Mouse (Mus musculus): Measurements from ENCODE around the gene Ube2n. TPM values are rescaled to one million over a fixed set of nuclear protein-coding genes. Genes with fewer than 3 reads are reported as not detected.

Gene Ube2n
- polyA plus RNA-seq, 1 experiment from 2014 or later = 189 TPM

GRCm38 (mm10) chr10:95515293-95515931 lies 467 bp downstream of the Ube2n start:
- Histone ChIP-seq H3K9ac (replicated peaks; ENCODE audit: low read depth) (peak overlapping the region; percentile 93), H3K27me3 (replicated peaks; ENCODE audit: insufficient read depth, low read length) (no peaks in the 10 kb centered on the region), H3K4me3 (ENCODE audit: low read depth, low read length) (peak overlapping the region; percentile 90), H3K36me3 (ENCODE audit: insufficient read depth, low read length) (no peaks in the 10 kb centered on the region), H3K4me1 (ENCODE audit: insufficient read depth, low read depth, low read length) (peaks cover under 1% of the 10 kb centered on the region; the same call in 1 of the 2 replicates), H3K4me2 (replicated peaks; ENCODE audit: low read depth, low read length) (peak overlapping the region; percentile 74), H3K27ac (ENCODE audit: low read length) (peak overlapping the region; percentile 98), H3K9me3 (ENCODE audit: low read length) (no peaks in the 10 kb centered on the region)
- WGBS = under 1% methylated on average over 54 of the region's 80 CpGs
- DNase-seq (ENCODE audit: low spot score) = peak; percentile 59
- 0 out of 2 replicates have a peak, but pooled peaks have one; percentile 14 for TF ChIP-seq CTCF (IDR thresholded peaks at IDR 0.05)
- TF ChIP-seq EP300 (IDR thresholded peaks at IDR 0.05) = no peak
- ATAC-seq = peak; percentile 46

DNA sequence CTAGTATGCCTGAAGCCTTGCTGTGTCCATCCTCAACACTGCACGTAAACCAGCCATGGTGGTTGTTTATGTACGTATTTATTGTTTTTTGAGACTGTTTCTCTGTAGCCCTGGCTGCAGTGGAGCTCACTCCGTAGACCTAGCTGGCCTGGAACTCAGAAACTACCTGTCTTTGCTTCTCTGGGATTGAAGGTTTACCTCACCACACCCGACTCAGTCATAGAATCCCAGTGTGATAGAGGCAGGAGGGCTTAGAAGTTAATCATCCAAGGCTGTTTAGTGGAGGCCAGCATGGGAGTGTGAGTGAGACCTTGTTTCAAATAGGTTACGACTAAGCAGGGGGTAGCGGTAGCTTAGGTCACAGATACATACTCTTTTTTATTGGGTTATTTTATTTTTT lies 2.7 kb downstream of the Ube2n start:
- H3K9ac ChIP-seq (replicated peaks; ENCODE audit: low read depth) = no peak overlapping the region
- DNase-seq (ENCODE audit: low spot score) (no peak), ATAC-seq (no peak)

GRCm38 (mm10) chr10:95525037-95525675 lies 10.2 kb downstream of the Ube2n start:
- Histone ChIP-seq H3K27me3 (replicated peaks; ENCODE audit: insufficient read depth, low read length) (no peaks in the 10 kb centered on the region), H3K9ac (replicated peaks; ENCODE audit: low read depth) (no peak overlapping the region), H3K4me2 (replicated peaks; ENCODE audit: low read depth, low read length) (no peak overlapping the region), H3K36me3 (ENCODE audit: insufficient read depth, low read length) (no peaks in the 10 kb centered on the region), H3K4me1 (ENCODE audit: insufficient read depth, low read depth, low read length) (peaks cover 3% of the 10 kb centered on the region; the same call in 1 of the 2 replicates), H3K27ac (ENCODE audit: low read length) (no peak overlapping the region), H3K9me3 (ENCODE audit: low read length) (no peaks in the 10 kb centered on the region), H3K4me3 (ENCODE audit: low read depth, low read length) (no peak overlapping the region)
- ATAC-seq (no peak), DNase-seq (ENCODE audit: low spot score) (no peak)
- TF ChIP-seq CTCF (IDR thresholded peaks at IDR 0.05) = no peak
- no peak for TF ChIP-seq EP300 (IDR thresholded peaks at IDR 0.05)
- 30% methylated on average over 6 of the region's 6 CpGs for WGBS

More for the DNA sequence above, 2.7 kb downstream of the Ube2n start:
- Histone ChIP-seq H3K27ac (ENCODE audit: low read length) (no peak overlapping the region), H3K27me3 (replicated peaks; ENCODE audit: insufficient read depth, low read length) (no peaks in the 10 kb centered on the region), H3K9me3 (ENCODE audit: low read length) (no peaks in the 10 kb centered on the region), H3K4me1 (ENCODE audit: insufficient read depth, low read depth, low read length) (peaks cover 3% of the 10 kb centered on the region; the same call in 1 of the 2 replicates), H3K36me3 (ENCODE audit: insufficient read depth, low read length) (no peaks in the 10 kb centered on the region), H3K4me2 (replicated peaks; ENCODE audit: low read depth, low read length) (no peak overlapping the region), H3K4me3 (ENCODE audit: low read depth, low read length) (no peak overlapping the region)
- TF ChIP-seq CTCF (IDR thresholded peaks at IDR 0.05) (no peak), EP300 (IDR thresholded peaks at IDR 0.05) (no peak)
- 88% methylated on average over 6 of the region's 6 CpGs for WGBS

DNA sequence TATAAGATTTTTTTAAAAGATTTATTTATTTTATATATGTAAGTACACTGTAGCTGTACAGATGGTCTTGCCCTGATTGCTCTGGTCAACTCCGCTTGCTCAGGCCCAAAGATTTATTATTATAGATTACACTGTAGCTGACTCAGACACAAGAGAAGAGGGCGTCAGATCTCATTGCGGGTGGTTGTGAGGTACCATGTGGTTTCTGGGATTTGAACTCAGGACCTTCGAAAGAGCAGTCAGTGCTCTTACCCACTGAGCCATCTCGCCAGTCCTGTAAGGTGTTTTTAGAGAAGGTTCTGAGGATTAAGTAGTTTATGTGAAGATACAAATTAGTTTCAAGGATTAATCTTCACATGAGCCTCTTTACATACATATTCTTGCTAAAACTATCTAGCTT lies 10.9 kb downstream of the Ube2n start:
- no peaks in the 10 kb centered on the region for H3K9me3 ChIP-seq (ENCODE audit: low read length)
- no peak overlapping the region for H3K27ac ChIP-seq (ENCODE audit: low read length)
- H3K36me3 ChIP-seq (ENCODE audit: insufficient read depth, low read length) = no peaks in the 10 kb centered on the region
- TF ChIP-seq CTCF (IDR thresholded peaks at IDR 0.05) (no peak), EP300 (IDR thresholded peaks at IDR 0.05) (no peak)
- no peaks in the 10 kb centered on the region for H3K27me3 ChIP-seq (replicated peaks; ENCODE audit: insufficient read depth, low read length)
- 86% methylated on average over 5 of the region's 5 CpGs for WGBS
- no peak overlapping the region for H3K4me2 ChIP-seq (replicated peaks; ENCODE audit: low read depth, low read length)
- no peak for DNase-seq (ENCODE audit: low spot score)
- no peak for ATAC-seq
- H3K4me1 ChIP-seq (ENCODE audit: insufficient read depth, low read depth, low read length) = no peaks in the 10 kb centered on the region; the same call in 1 of the 2 replicates
- no peak overlapping the region for H3K9ac ChIP-seq (replicated peaks; ENCODE audit: low read depth)
- no peak overlapping the region for H3K4me3 ChIP-seq (ENCODE audit: low read depth, low read length)

DNA sequence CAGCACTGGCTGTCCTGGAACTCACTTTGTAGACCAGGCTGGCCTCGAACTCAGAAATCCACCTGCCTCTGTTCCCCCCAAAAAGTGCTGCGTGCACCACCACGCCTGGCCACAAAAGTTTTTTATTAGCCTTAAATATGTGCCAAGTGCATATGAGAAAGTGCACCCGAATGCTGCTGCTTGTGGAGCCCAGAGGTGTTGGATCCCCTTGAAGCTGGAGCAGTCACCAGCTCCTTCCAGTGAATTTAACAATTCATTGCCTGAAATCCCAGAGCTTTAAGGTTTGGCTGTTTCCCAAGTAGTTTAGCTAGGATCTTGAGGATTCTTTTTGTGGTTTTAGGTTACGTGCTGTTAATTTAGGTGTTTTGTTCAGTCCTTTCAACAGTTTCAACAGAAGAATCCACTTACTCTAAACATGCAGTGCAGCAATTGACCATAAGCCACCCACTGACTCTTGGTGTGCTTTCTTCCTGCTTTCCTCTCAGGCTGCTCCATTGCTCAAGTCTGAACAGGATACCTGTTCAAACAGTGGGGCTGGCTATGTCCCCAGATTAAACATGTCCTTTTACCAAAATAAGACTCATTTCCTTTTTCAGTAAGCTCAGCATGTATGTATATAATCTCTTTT lies 11.7 kb downstream of the Ube2n start:
- 52% methylated on average over 5 of the region's 5 CpGs for WGBS
- TF ChIP-seq CTCF (IDR thresholded peaks at IDR 0.05) = no peak
- TF ChIP-seq EP300 (IDR thresholded peaks at IDR 0.05) = no peak
- Histone ChIP-seq H3K4me3 (ENCODE audit: low read depth, low read length) (no peak overlapping the region), H3K4me1 (ENCODE audit: insufficient read depth, low read depth, low read length) (no peaks in the 10 kb centered on the region; the same call in 1 of the 2 replicates), H3K9ac (replicated peaks; ENCODE audit: low read depth) (no peak overlapping the region), H3K27me3 (replicated peaks; ENCODE audit: insufficient read depth, low read length) (no peaks in the 10 kb centered on the region), H3K4me2 (replicated peaks; ENCODE audit: low read depth, low read length) (no peak overlapping the region), H3K9me3 (ENCODE audit: low read length) (no peaks in the 10 kb centered on the region), H3K27ac (ENCODE audit: low read length) (peak overlapping the region; percentile 69; the same call in 1 of the 2 replicates), H3K36me3 (ENCODE audit: insufficient read depth, low read length) (no peaks in the 10 kb centered on the region)
- DNase-seq (ENCODE audit: low spot score) (peak; percentile 74), ATAC-seq (peak; percentile 86)

GRCm38 (mm10) chr10:95530551-95531121 lies 15.7 kb downstream of the Ube2n start:
- Histone ChIP-seq H3K4me1 (ENCODE audit: insufficient read depth, low read depth, low read length) (no peaks in the 10 kb centered on the region), H3K9me3 (ENCODE audit: low read length) (no peaks in the 10 kb centered on the region), H3K27ac (ENCODE audit: low read length) (no peak overlapping the region), H3K4me3 (ENCODE audit: low read depth, low read length) (no peak overlapping the region), H3K4me2 (replicated peaks; ENCODE audit: low read depth, low read length) (no peak overlapping the region), H3K27me3 (replicated peaks; ENCODE audit: insufficient read depth, low read length) (no peaks in the 10 kb centered on the region), H3K9ac (replicated peaks; ENCODE audit: low read depth) (no peak overlapping the region), H3K36me3 (ENCODE audit: insufficient read depth, low read length) (no peaks in the 10 kb centered on the region)
- ATAC-seq (no peak), DNase-seq (ENCODE audit: low spot score) (no peak)
- TF ChIP-seq EP300 (IDR thresholded peaks at IDR 0.05) (no peak), CTCF (IDR thresholded peaks at IDR 0.05) (no peak)
- WGBS = 76% methylated on average over 2 of the region's 2 CpGs

Data from lung, postnatal 0 days (tissue).